Mouse (Mus musculus) lung, embryonic 14.5 days (tissue): ENCODE measurements around the gene Ccdc12. TPM values are rescaled to one million over a fixed set of nuclear protein-coding genes. Genes with fewer than 3 reads are reported as not detected.

Experiments used
- ATAC-seq: fragments of 200-750 bp; cut with Nextera tagmentation; 2 replicates; pipeline ENCODE4 v1.8.0; 2017; ENCODE audit warnings: mild to moderate bottlenecking, moderate TSS enrichment, moderate library complexity; ENCODE audit not compliant: insufficient read depth
- DNase-seq: peaks from one replicate; pipeline ENCODE4 v3.0.0-alpha.2; 2015
- H3K27ac ChIP-seq: fragments of 300-500 bp; sonication (generic); 2 replicates; pipeline ENCODE4 v1.5.1; 2014; ENCODE audit warnings: low read depth, mild to moderate bottlenecking, moderate library complexity
- H3K27me3 ChIP-seq: fragments of 300-500 bp; sonication (generic); 2 replicates; pipeline ENCODE4 v1.6.1; 2014; ENCODE audit warnings: low read length, control low read depth; ENCODE audit not compliant: insufficient read depth
- H3K36me3 ChIP-seq: fragments of 300-500 bp; sonication (generic); 2 replicates; pipeline ENCODE4 v1.6.1; 2014; ENCODE audit warnings: control low read depth; ENCODE audit not compliant: insufficient read depth
- H3K4me1 ChIP-seq: fragments of 300-500 bp; sonication (generic); 2 replicates; pipeline ENCODE4 v1.6.1; 2014; ENCODE audit warnings: antibody characterized with exemption, control low read depth; ENCODE audit not compliant: insufficient read depth
- H3K4me2 ChIP-seq: fragments of 300-500 bp; sonication (generic); 2 replicates; pipeline ENCODE4 v1.6.1; 2014; ENCODE audit warnings: mild to moderate bottlenecking
- H3K4me3 ChIP-seq: fragments of 300-500 bp; sonication (generic); 2 replicates; pipeline ENCODE4 v1.5.1; 2014; ENCODE audit warnings: low read depth, low read length
- H3K9ac ChIP-seq: fragments of 300-500 bp; sonication (generic); 2 replicates; pipeline ENCODE4 v1.6.1; 2014
- H3K9me3 ChIP-seq: fragments of 300-500 bp; sonication (generic); 2 replicates; pipeline ENCODE4 v1.6.1; 2016; ENCODE audit warnings: low read depth, low read length, control low read depth
- CTCF ChIP-seq: IDR thresholded peaks from 2 replicates; pipeline ENCODE4 v1.5.1; 2016; ENCODE audit warnings: antibody characterized with exemption, low read depth
- WGBS: fragments of 180-500 bp; shearing (Covaris S2); extraction: QIAGEN DNeasy Blood & Tissue Kit; methylation state at CpG from one replicate; pipeline ENCODE4 v1.1.7; 2014; 5-methylcytosine and 5-hydroxymethylcytosine counted together
- polyA plus RNA-seq: library from polyadenylated mRNA; unstranded; fragments of >200 nt; fragmentation: Nextera tagmentation; extraction: Ambion mirVana; gene quantifications from 2 replicates; pipeline ENCODE4 v1.2.1, GENCODE M21; 2014

The Ccdc12 gene
- polyA plus RNA-seq, 1 experiment from 2014 or later, result 155 TPM

- WGBS, result 77% methylated on average over 19 of the region's 19 CpGs
- H3K4me1 ChIP-seq, result peaks cover 16% of the 10 kb centered on the region
Measured at GRCm38 (mm10) chr9:110654726-110655650, 1.3 kb upstream of the Ccdc12 start.

GRCm38 (mm10) chr9:110655651-110656007 lies 674 bp upstream of the Ccdc12 start:
- Histone ChIP-seq H3K4me2 (peak overlapping the region; percentile 66), H3K4me3 (peak overlapping the region; percentile 67), H3K4me1 (peaks cover 16% of the 10 kb centered on the region), H3K27ac (peak overlapping the region; percentile 89), H3K9me3 (no peaks in the 10 kb centered on the region), H3K27me3 (peaks cover 27% of the 10 kb centered on the region), H3K36me3 (peaks cover 4% of the 10 kb centered on the region; the same call in 1 of the 2 replicates), H3K9ac (no peak overlapping the region)
- DNase-seq (no peak), ATAC-seq (no peak)
- WGBS, result 74% methylated on average over 10 of the region's 10 CpGs
- TF ChIP-seq CTCF, result no peak

More at GRCm38 (mm10) chr9:110654726-110655650, 1.3 kb upstream of the Ccdc12 start:
- Histone ChIP-seq H3K9ac (no peak overlapping the region), H3K4me2 (peak overlapping the region; percentile 94), H3K36me3 (peaks cover 4% of the 10 kb centered on the region; the same call in 1 of the 2 replicates), H3K27me3 (peaks cover 27% of the 10 kb centered on the region), H3K9me3 (no peaks in the 10 kb centered on the region), H3K4me3 (peak overlapping the region; percentile 59), H3K27ac (peak overlapping the region; percentile 89; the same call in 1 of the 2 replicates)
- TF ChIP-seq CTCF, result no peak
- DNase-seq (no peak), ATAC-seq (no peak)

GRCm38 (mm10) chr9:110657474-110658078 lies 1.3 kb downstream of the Ccdc12 start:
- 77% methylated on average over 13 of the region's 13 CpGs for WGBS
- H3K4me2 ChIP-seq, result peak overlapping the region; percentile 66
- H3K36me3 ChIP-seq, result peaks cover 4% of the 10 kb centered on the region; the same call in 1 of the 2 replicates
- peak overlapping the region; percentile 74 for H3K9ac ChIP-seq
- peaks cover 16% of the 10 kb centered on the region for H3K27me3 ChIP-seq
- TF ChIP-seq CTCF, result no peak
- peak overlapping the region; percentile 67 for H3K4me3 ChIP-seq
- peaks cover 13% of the 10 kb centered on the region for H3K4me1 ChIP-seq
- DNase-seq, result no peak
- no peaks in the 10 kb centered on the region for H3K9me3 ChIP-seq
- no peak for ATAC-seq
- no peak overlapping the region; the same call in 1 of the 2 replicates for H3K27ac ChIP-seq

- 86% methylated on average over 12 of the region's 12 CpGs for WGBS
- no peak overlapping the region for H3K4me2 ChIP-seq
- H3K9me3 ChIP-seq, result no peaks in the 10 kb centered on the region
- DNase-seq, result no peak
- peaks cover 11% of the 10 kb centered on the region for H3K4me1 ChIP-seq
- no peak overlapping the region for H3K27ac ChIP-seq
- H3K27me3 ChIP-seq, result 0 out of 2 replicates have a peak, but pooled peaks cover 4% of the 10 kb centered on the region
- no peak for ATAC-seq
- peaks cover 4% of the 10 kb centered on the region; the same call in 1 of the 2 replicates for H3K36me3 ChIP-seq
- no peak overlapping the region for H3K9ac ChIP-seq
- H3K4me3 ChIP-seq, result no peak overlapping the region
- TF ChIP-seq CTCF, result no peak
Measured at GRCm38 (mm10) chr9:110659521-110659920, 3.2 kb downstream of the Ccdc12 start.

GRCm38 (mm10) chr9:110660208-110660607 lies 3.9 kb downstream of the Ccdc12 start:
- WGBS, result 76% methylated on average over 2 of the region's 2 CpGs
- H3K4me3 ChIP-seq, result no peak overlapping the region
- H3K9ac ChIP-seq, result no peak overlapping the region
- 0 out of 2 replicates have a peak, but pooled peaks cover under 1% of the 10 kb centered on the region for H3K27me3 ChIP-seq
- peaks cover 11% of the 10 kb centered on the region; the same call in 1 of the 2 replicates for H3K4me1 ChIP-seq
- H3K36me3 ChIP-seq, result peaks cover 4% of the 10 kb centered on the region; the same call in 1 of the 2 replicates
- no peak overlapping the region for H3K4me2 ChIP-seq
- DNase-seq (no peak), ATAC-seq (no peak)
- TF ChIP-seq CTCF, result no peak
- H3K9me3 ChIP-seq, result no peaks in the 10 kb centered on the region
- no peak overlapping the region for H3K27ac ChIP-seq

GRCm38 (mm10) chr9:110660856-110661612 lies 4.7 kb downstream of the Ccdc12 start:
- Histone ChIP-seq H3K4me1 (peaks cover 9% of the 10 kb centered on the region; the same call in 1 of the 2 replicates), H3K27ac (no peak overlapping the region), H3K27me3 (no peaks in the 10 kb centered on the region), H3K4me2 (no peak overlapping the region), H3K9ac (no peak overlapping the region), H3K4me3 (no peak overlapping the region), H3K9me3 (no peaks in the 10 kb centered on the region), H3K36me3 (peaks cover 4% of the 10 kb centered on the region; the same call in 1 of the 2 replicates)
- DNase-seq (no peak), ATAC-seq (no peak)
- 65% methylated on average over 7 of the region's 7 CpGs for WGBS
- TF ChIP-seq CTCF, result no peak
